Mouse (Mus musculus): Measurements from ENCODE around the gene Zrsr1. TPM values are rescaled to one million over a fixed set of nuclear protein-coding genes. Genes with fewer than 3 reads are reported as not detected.
A peak's percentile ranks its signal among the peaks of the same experiment; 100 is the strongest.

The Zrsr1 gene
- polyA plus RNA-seq, 1 experiment = 5.6 TPM

- TF ChIP-seq TCF3 (IDR thresholded peaks at IDR 0.05; ENCODE audit: insufficient read length, low read depth) (no peak), TCF12 (IDR thresholded peaks at IDR 0.05; ENCODE audit: insufficient read depth, poor library complexity, severe bottlenecking) (no peak), MAX (IDR thresholded peaks at IDR 0.05; ENCODE audit: low read depth) (no peak), E2F4 (IDR thresholded peaks at IDR 0.05; ENCODE audit: insufficient read depth) (no peak), POLR2A (IDR thresholded peaks at IDR 0.05; ENCODE audit: insufficient read length, low read depth) (no peak), MYOG (IDR thresholded peaks at IDR 0.05; ENCODE audit: control insufficient read depth in 1 of 3, insufficient read depth in 1 of 3, insufficient read length in 2 of 3, low read depth in 2 of 3) (no peak), USF1 (IDR thresholded peaks at IDR 0.05; ENCODE audit: low read depth) (no peak), MYOD1 (IDR thresholded peaks at IDR 0.05; ENCODE audit: control insufficient read depth in 1 of 3, insufficient read length in 2 of 3, low read depth in 2 of 3) (no peak), REST (IDR thresholded peaks at IDR 0.05; ENCODE audit: insufficient read depth, insufficient read length) (no peak), POLR2AphosphoS2 (IDR thresholded peaks at IDR 0.05; ENCODE audit: insufficient read length, low read depth) (no peak), SRF (IDR thresholded peaks at IDR 0.05; ENCODE audit: control insufficient read depth, insufficient read length, low read depth) (no peak), CEBPB (IDR thresholded peaks at IDR 0.05; ENCODE audit: insufficient read depth, poor library complexity, severe bottlenecking) (no peak)
- H3K27me3 ChIP-seq (ENCODE audit: control insufficient read depth, insufficient read depth, insufficient read length) = no peaks in the 10 kb centered on the region
- no peaks in the 10 kb centered on the region for H3K36me3 ChIP-seq (ENCODE audit: control insufficient read depth, insufficient read depth)
Measured at GRCm38 (mm10) chr11:22973599-22973998, 1.8 kb downstream of the Zrsr1 start.

GRCm38 (mm10) chr11:22978215-22978614 lies 6.4 kb downstream of the Zrsr1 start:
- H3K36me3 ChIP-seq (ENCODE audit: control insufficient read depth, insufficient read depth) = no peaks in the 10 kb centered on the region
- peaks cover 84% of the 10 kb centered on the region for H3K79me2 ChIP-seq (ENCODE audit: control insufficient read depth, insufficient read depth)
- no peak overlapping the region for H3K4me3 ChIP-seq
- no peaks in the 10 kb centered on the region for H3K27me3 ChIP-seq (ENCODE audit: control insufficient read depth, insufficient read depth, insufficient read length)
- no peak overlapping the region for H3ac ChIP-seq (ENCODE audit: control insufficient read depth, insufficient read length)
- TF ChIP-seq POLR2A (IDR thresholded peaks at IDR 0.05; ENCODE audit: insufficient read length, low read depth) (peak; percentile 35), POLR2AphosphoS2 (IDR thresholded peaks at IDR 0.05; ENCODE audit: insufficient read length, low read depth) (peak; percentile 20), SRF (IDR thresholded peaks at IDR 0.05; ENCODE audit: control insufficient read depth, insufficient read length, low read depth) (no peak)
- peak overlapping the region; percentile 43 for H3K4me2 ChIP-seq (ENCODE audit: low read depth)

More at GRCm38 (mm10) chr11:22973599-22973998, 1.8 kb downstream of the Zrsr1 start:
- Histone ChIP-seq H3ac (ENCODE audit: control insufficient read depth, insufficient read length) (peak overlapping the region; percentile 12), H3K79me2 (ENCODE audit: control insufficient read depth, insufficient read depth) (peaks cover 79% of the 10 kb centered on the region), H3K4me2 (ENCODE audit: low read depth) (peak overlapping the region; percentile 66), H3K4me3 (peak overlapping the region; percentile 64)

- H3K4me3 ChIP-seq = no peak overlapping the region
- no peak overlapping the region for H3ac ChIP-seq (ENCODE audit: control insufficient read depth, insufficient read length)
- TF ChIP-seq MYOD1 (IDR thresholded peaks at IDR 0.05; ENCODE audit: control insufficient read depth in 1 of 3, insufficient read length in 2 of 3, low read depth in 2 of 3) (no peak), CEBPB (IDR thresholded peaks at IDR 0.05; ENCODE audit: insufficient read depth, poor library complexity, severe bottlenecking) (no peak)
- no peaks in the 10 kb centered on the region for H3K36me3 ChIP-seq (ENCODE audit: control insufficient read depth, insufficient read depth)
- H3K27me3 ChIP-seq (ENCODE audit: control insufficient read depth, insufficient read depth, insufficient read length) = no peaks in the 10 kb centered on the region
- H3K4me2 ChIP-seq (ENCODE audit: low read depth) = peak overlapping the region; percentile 51
- peaks cover 79% of the 10 kb centered on the region for H3K79me2 ChIP-seq (ENCODE audit: control insufficient read depth, insufficient read depth)
Measured at GRCm38 (mm10) chr11:22978711-22979110, 6.9 kb downstream of the Zrsr1 start.

- no peaks in the 10 kb centered on the region for H3K36me3 ChIP-seq (ENCODE audit: control insufficient read depth, insufficient read depth)
- no peak overlapping the region for H3K4me3 ChIP-seq
Measured at GRCm38 (mm10) chr11:22979221-22979620, 7.4 kb downstream of the Zrsr1 start.

GRCm38 (mm10) chr11:22981041-22981440 lies 9.2 kb downstream of the Zrsr1 start:
- TF ChIP-seq TCF3 (IDR thresholded peaks at IDR 0.05; ENCODE audit: insufficient read length, low read depth) (no peak), SRF (IDR thresholded peaks at IDR 0.05; ENCODE audit: control insufficient read depth, insufficient read length, low read depth) (no peak), POLR2AphosphoS2 (IDR thresholded peaks at IDR 0.05; ENCODE audit: insufficient read length, low read depth) (no peak), REST (IDR thresholded peaks at IDR 0.05; ENCODE audit: insufficient read depth, insufficient read length) (no peak), MYOD1 (IDR thresholded peaks at IDR 0.05; ENCODE audit: control insufficient read depth in 1 of 3, insufficient read length in 2 of 3, low read depth in 2 of 3) (no peak), E2F4 (IDR thresholded peaks at IDR 0.05; ENCODE audit: insufficient read depth) (no peak), MYOG (IDR thresholded peaks at IDR 0.05; ENCODE audit: control insufficient read depth in 1 of 3, insufficient read depth in 1 of 3, insufficient read length in 2 of 3, low read depth in 2 of 3) (no peak), MAX (IDR thresholded peaks at IDR 0.05; ENCODE audit: low read depth) (no peak)
- H3K27me3 ChIP-seq (ENCODE audit: control insufficient read depth, insufficient read depth, insufficient read length) = no peaks in the 10 kb centered on the region

More at GRCm38 (mm10) chr11:22979221-22979620, 7.4 kb downstream of the Zrsr1 start:
- H3K79me2 ChIP-seq (ENCODE audit: control insufficient read depth, insufficient read depth) = peaks cover 74% of the 10 kb centered on the region
- H3ac ChIP-seq (ENCODE audit: control insufficient read depth, insufficient read length) = no peak overlapping the region
- no peak for TF ChIP-seq REST (IDR thresholded peaks at IDR 0.05; ENCODE audit: insufficient read depth, insufficient read length)
- TF ChIP-seq SRF (IDR thresholded peaks at IDR 0.05; ENCODE audit: control insufficient read depth, insufficient read length, low read depth) = no peak
- TF ChIP-seq MYOG (IDR thresholded peaks at IDR 0.05; ENCODE audit: control insufficient read depth in 1 of 3, insufficient read depth in 1 of 3, insufficient read length in 2 of 3, low read depth in 2 of 3) = no peak
- TF ChIP-seq TCF12 (IDR thresholded peaks at IDR 0.05; ENCODE audit: insufficient read depth, poor library complexity, severe bottlenecking) = no peak
- no peak for TF ChIP-seq E2F4 (IDR thresholded peaks at IDR 0.05; ENCODE audit: insufficient read depth)
- TF ChIP-seq POLR2A (IDR thresholded peaks at IDR 0.05; ENCODE audit: insufficient read length, low read depth) = peak; percentile 40
- peak; percentile 51 for TF ChIP-seq POLR2AphosphoS2 (IDR thresholded peaks at IDR 0.05; ENCODE audit: insufficient read length, low read depth)
- peak; percentile 89 for TF ChIP-seq CEBPB (IDR thresholded peaks at IDR 0.05; ENCODE audit: insufficient read depth, poor library complexity, severe bottlenecking)
- H3K27me3 ChIP-seq (ENCODE audit: control insufficient read depth, insufficient read depth, insufficient read length) = no peaks in the 10 kb centered on the region
- H3K4me2 ChIP-seq (ENCODE audit: low read depth) = peak overlapping the region; percentile 51

More at GRCm38 (mm10) chr11:22981041-22981440, 9.2 kb downstream of the Zrsr1 start:
- peak overlapping the region; percentile 46 for H3ac ChIP-seq (ENCODE audit: control insufficient read depth, insufficient read length)
- H3K4me2 ChIP-seq (ENCODE audit: low read depth) = peak overlapping the region; percentile 74
- no peaks in the 10 kb centered on the region for H3K36me3 ChIP-seq (ENCODE audit: control insufficient read depth, insufficient read depth)
- peak overlapping the region; percentile 86 for H3K4me3 ChIP-seq
- peaks cover 56% of the 10 kb centered on the region for H3K79me2 ChIP-seq (ENCODE audit: control insufficient read depth, insufficient read depth)
